Mouse (Mus musculus): ENCODE measurements around the gene Bzw2. TPM values are rescaled to one million over a fixed set of nuclear protein-coding genes. Genes with fewer than 3 reads are reported as not detected.

The Bzw2 gene
- polyA plus RNA-seq, 1 experiment from 2014 or later, result 430 TPM

DNA sequence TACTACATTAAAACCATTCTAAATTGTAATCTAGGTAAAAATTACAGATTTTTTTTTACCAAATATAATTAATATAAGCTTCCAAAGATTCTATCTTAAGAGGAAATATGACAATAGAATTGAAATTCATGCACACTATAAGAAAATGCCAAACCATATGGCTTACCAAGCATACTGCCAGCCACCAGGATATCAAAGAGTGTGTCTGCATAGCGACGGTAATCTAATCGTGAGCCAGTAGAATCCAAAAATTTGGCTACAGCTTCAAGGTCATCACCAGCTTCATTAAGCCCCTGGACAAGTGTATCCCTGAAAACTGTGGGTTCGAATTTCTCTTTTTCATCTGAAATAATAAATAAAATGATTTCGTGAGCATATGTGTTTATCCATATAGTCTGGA is 28.1 kb downstream of the Bzw2 start:
- H3K36me3 ChIP-seq (ENCODE audit: control insufficient read depth, insufficient read depth, low read length), result peaks cover 12% of the 10 kb centered on the region

DNA sequence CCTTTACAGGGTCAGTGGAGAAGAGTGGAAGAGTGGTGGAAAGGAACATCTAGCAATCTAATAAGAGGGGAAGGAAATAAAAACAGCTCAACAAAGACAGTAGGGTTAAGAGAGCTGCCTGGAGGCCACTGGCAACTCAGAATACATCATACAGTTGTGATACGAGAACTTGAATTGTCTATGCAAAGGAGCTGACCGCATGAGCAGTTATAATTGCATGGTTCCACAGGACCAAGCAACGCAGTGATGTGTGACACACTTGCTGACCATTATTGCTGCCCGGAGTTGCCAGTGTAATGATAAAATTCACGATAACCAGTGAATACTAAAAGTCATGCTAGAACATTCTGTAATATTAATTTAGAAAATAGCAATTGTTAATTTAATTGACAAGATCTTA is 31.8 kb downstream of the Bzw2 start:
- Histone ChIP-seq H3K4me1 (ENCODE audit: control insufficient read depth, insufficient read depth, low read length) (no peaks in the 10 kb centered on the region), H3K36me3 (ENCODE audit: control insufficient read depth, insufficient read depth, low read length) (peaks cover 19% of the 10 kb centered on the region), H3K27me3 (ENCODE audit: control insufficient read depth, insufficient read depth, low read length) (no peaks in the 10 kb centered on the region), H3K27ac (ENCODE audit: low read depth, low read length) (no peak overlapping the region), H3K4me3 (ENCODE audit: low read depth, low read length) (no peak overlapping the region), H3K4me2 (ENCODE audit: low read depth, low read length) (no peak overlapping the region), H3K9ac (replicated peaks; ENCODE audit: low read depth, low read length) (no peak overlapping the region), H3K9me3 (ENCODE audit: control insufficient read depth, low read length) (no peaks in the 10 kb centered on the region)
- ATAC-seq (ENCODE audit: low read depth), result no peak
- 83% methylated on average over 5 of the region's 5 CpGs for WGBS

More for the DNA sequence above, 28.1 kb downstream of the Bzw2 start:
- no peak overlapping the region for H3K27ac ChIP-seq (ENCODE audit: low read depth, low read length)
- H3K9me3 ChIP-seq (ENCODE audit: control insufficient read depth, low read length), result no peaks in the 10 kb centered on the region
- H3K4me1 ChIP-seq (ENCODE audit: control insufficient read depth, insufficient read depth, low read length), result no peaks in the 10 kb centered on the region
- no peak for ATAC-seq (ENCODE audit: low read depth)
- H3K27me3 ChIP-seq (ENCODE audit: control insufficient read depth, insufficient read depth, low read length), result no peaks in the 10 kb centered on the region
- H3K4me2 ChIP-seq (ENCODE audit: low read depth, low read length), result no peak overlapping the region
- no peak overlapping the region for H3K9ac ChIP-seq (replicated peaks; ENCODE audit: low read depth, low read length)
- WGBS, result 93% methylated on average over 5 of the region's 5 CpGs
- no peak overlapping the region for H3K4me3 ChIP-seq (ENCODE audit: low read depth, low read length)

- no peak overlapping the region for H3K4me2 ChIP-seq (ENCODE audit: low read depth, low read length)
- H3K4me1 ChIP-seq (ENCODE audit: control insufficient read depth, insufficient read depth, low read length), result no peaks in the 10 kb centered on the region
- no peak overlapping the region for H3K27ac ChIP-seq (ENCODE audit: low read depth, low read length)
- peaks cover 31% of the 10 kb centered on the region for H3K36me3 ChIP-seq (ENCODE audit: control insufficient read depth, insufficient read depth, low read length)
- no peak for ATAC-seq (ENCODE audit: low read depth)
- no peak overlapping the region for H3K9ac ChIP-seq (replicated peaks; ENCODE audit: low read depth, low read length)
- no peak overlapping the region for H3K4me3 ChIP-seq (ENCODE audit: low read depth, low read length)
- no peaks in the 10 kb centered on the region for H3K27me3 ChIP-seq (ENCODE audit: control insufficient read depth, insufficient read depth, low read length)
- WGBS, result 97% methylated on average over 3 of the region's 3 CpGs
- H3K9me3 ChIP-seq (ENCODE audit: control insufficient read depth, low read length), result no peaks in the 10 kb centered on the region
These were observed 38.6 kb downstream of the Bzw2 start for GRCm38 (mm10) chr12:36119244-36119643.

GRCm38 (mm10) chr12:36117161-36117560 is 40.7 kb downstream of the Bzw2 start:
- Histone ChIP-seq H3K27me3 (ENCODE audit: control insufficient read depth, insufficient read depth, low read length) (no peaks in the 10 kb centered on the region), H3K27ac (ENCODE audit: low read depth, low read length) (no peak overlapping the region), H3K9me3 (ENCODE audit: control insufficient read depth, low read length) (no peaks in the 10 kb centered on the region), H3K36me3 (ENCODE audit: control insufficient read depth, insufficient read depth, low read length) (peaks cover 40% of the 10 kb centered on the region), H3K4me1 (ENCODE audit: control insufficient read depth, insufficient read depth, low read length) (no peaks in the 10 kb centered on the region), H3K4me3 (ENCODE audit: low read depth, low read length) (no peak overlapping the region), H3K4me2 (ENCODE audit: low read depth, low read length) (no peak overlapping the region), H3K9ac (replicated peaks; ENCODE audit: low read depth, low read length) (no peak overlapping the region)
- 94% methylated on average over 6 of the region's 6 CpGs for WGBS
- no peak for ATAC-seq (ENCODE audit: low read depth)

DNA sequence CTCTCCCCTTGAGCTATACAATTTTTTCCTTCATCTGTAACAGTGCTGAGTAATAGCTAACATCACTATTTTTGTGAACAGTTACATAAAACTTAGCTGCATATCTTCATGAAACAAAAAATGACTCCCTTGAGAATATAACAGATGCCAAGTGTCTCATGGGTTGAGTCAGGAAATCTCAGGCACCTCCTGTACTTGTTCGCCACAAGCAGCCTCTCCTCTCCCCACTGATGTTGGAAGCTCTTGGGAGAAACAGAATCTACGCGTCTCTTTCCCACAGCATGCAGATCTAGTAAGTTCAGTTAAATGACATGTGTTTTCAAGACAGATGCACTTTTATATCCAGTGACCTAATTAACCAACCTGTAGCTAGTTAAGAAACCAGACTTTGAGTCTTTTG is 45.8 kb downstream of the Bzw2 start:
- WGBS, result 84% methylated on average over 3 of the region's 3 CpGs
- no peaks in the 10 kb centered on the region for H3K27me3 ChIP-seq (ENCODE audit: control insufficient read depth, insufficient read depth, low read length)
- no peak for ATAC-seq (ENCODE audit: low read depth)
- no peak overlapping the region for H3K9ac ChIP-seq (replicated peaks; ENCODE audit: low read depth, low read length)
- H3K4me2 ChIP-seq (ENCODE audit: low read depth, low read length), result no peak overlapping the region
- H3K27ac ChIP-seq (ENCODE audit: low read depth, low read length), result no peak overlapping the region
- peaks cover 59% of the 10 kb centered on the region for H3K36me3 ChIP-seq (ENCODE audit: control insufficient read depth, insufficient read depth, low read length)
- H3K4me1 ChIP-seq (ENCODE audit: control insufficient read depth, insufficient read depth, low read length), result no peaks in the 10 kb centered on the region
- no peak overlapping the region for H3K4me3 ChIP-seq (ENCODE audit: low read depth, low read length)
- peaks cover 2% of the 10 kb centered on the region; the same call in 1 of the 2 replicates for H3K9me3 ChIP-seq (ENCODE audit: control insufficient read depth, low read length)

DNA sequence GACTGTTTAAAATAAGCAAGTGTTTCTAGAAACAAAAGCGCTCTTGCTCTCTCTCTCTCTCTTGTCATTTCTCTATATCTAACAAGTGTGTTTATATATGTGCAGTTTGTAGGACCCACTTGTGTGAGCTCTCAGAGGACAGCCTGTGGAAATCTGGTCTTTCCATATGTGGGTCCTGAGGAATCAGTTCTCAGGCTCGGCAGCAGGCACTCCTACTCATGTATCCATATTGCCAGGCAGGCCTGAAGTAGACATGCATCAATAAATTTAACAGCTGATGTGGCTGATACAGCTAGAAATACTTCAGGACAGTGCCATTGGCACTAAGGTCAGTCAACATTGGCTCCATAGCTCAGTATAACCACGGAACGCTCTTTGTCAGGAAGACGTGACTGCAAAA is 46.8 kb downstream of the Bzw2 start:
- 94% methylated on average over 5 of the region's 5 CpGs for WGBS
- no peak for ATAC-seq (ENCODE audit: low read depth)
- H3K4me3 ChIP-seq (ENCODE audit: low read depth, low read length), result no peak overlapping the region
- H3K4me2 ChIP-seq (ENCODE audit: low read depth, low read length), result no peak overlapping the region
- H3K27ac ChIP-seq (ENCODE audit: low read depth, low read length), result no peak overlapping the region
- H3K9me3 ChIP-seq (ENCODE audit: control insufficient read depth, low read length), result peaks cover 2% of the 10 kb centered on the region; the same call in 1 of the 2 replicates
- no peak overlapping the region for H3K9ac ChIP-seq (replicated peaks; ENCODE audit: low read depth, low read length)
- no peaks in the 10 kb centered on the region for H3K27me3 ChIP-seq (ENCODE audit: control insufficient read depth, insufficient read depth, low read length)
- H3K36me3 ChIP-seq (ENCODE audit: control insufficient read depth, insufficient read depth, low read length), result peaks cover 61% of the 10 kb centered on the region
- no peaks in the 10 kb centered on the region for H3K4me1 ChIP-seq (ENCODE audit: control insufficient read depth, insufficient read depth, low read length)

DNA sequence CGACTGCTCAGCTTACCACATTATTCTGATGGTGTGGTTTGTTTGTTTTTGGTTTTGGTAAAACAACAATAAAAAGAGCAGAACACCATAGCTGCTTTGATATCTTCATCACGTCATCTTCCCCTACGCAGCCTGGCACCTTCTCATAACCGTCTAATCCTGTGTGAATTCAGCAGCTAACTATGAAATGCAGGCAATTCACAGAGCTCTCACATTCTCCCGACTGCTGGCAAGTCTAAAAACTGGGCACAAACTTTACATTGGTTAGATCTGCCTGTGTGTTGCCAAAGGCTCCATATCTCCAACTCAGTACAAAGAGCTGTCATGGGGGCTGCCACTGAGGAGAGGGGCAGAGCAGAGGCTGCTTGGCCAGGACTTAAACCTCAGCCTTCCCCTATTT is 47.4 kb downstream of the Bzw2 start:
- no peak overlapping the region for H3K9ac ChIP-seq (replicated peaks; ENCODE audit: low read depth, low read length)
- H3K4me1 ChIP-seq (ENCODE audit: control insufficient read depth, insufficient read depth, low read length), result no peaks in the 10 kb centered on the region
- 92% methylated on average over 5 of the region's 5 CpGs for WGBS
- peaks cover 2% of the 10 kb centered on the region; the same call in 1 of the 2 replicates for H3K9me3 ChIP-seq (ENCODE audit: control insufficient read depth, low read length)
- ATAC-seq (ENCODE audit: low read depth), result no peak
- no peak overlapping the region for H3K27ac ChIP-seq (ENCODE audit: low read depth, low read length)
- H3K4me2 ChIP-seq (ENCODE audit: low read depth, low read length), result no peak overlapping the region
- peaks cover 61% of the 10 kb centered on the region for H3K36me3 ChIP-seq (ENCODE audit: control insufficient read depth, insufficient read depth, low read length)
- no peaks in the 10 kb centered on the region for H3K27me3 ChIP-seq (ENCODE audit: control insufficient read depth, insufficient read depth, low read length)
- no peak overlapping the region for H3K4me3 ChIP-seq (ENCODE audit: low read depth, low read length)

DNA sequence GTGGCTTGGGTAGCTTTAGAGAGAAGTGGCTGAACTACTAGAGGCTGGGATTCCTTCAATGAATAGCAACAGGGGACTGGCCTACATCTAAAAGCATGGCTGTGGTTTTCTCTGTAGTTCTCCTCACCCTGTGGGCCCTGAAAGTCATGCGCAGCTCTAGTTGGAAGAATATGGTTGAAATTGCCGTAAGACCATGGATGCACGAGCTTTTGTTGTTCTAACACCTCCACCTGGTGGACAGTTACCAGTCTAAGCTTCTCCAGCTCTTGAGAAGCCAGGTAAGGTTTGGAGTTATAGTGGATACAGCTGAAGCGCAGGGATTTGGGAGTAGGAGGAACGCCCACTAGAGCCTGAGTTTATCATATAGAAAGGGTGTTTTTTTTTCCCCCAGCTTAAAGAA is 49.4 kb downstream of the Bzw2 start:
- Histone ChIP-seq H3K27ac (ENCODE audit: low read depth, low read length) (no peak overlapping the region), H3K4me3 (ENCODE audit: low read depth, low read length) (no peak overlapping the region), H3K4me1 (ENCODE audit: control insufficient read depth, insufficient read depth, low read length) (no peaks in the 10 kb centered on the region), H3K4me2 (ENCODE audit: low read depth, low read length) (no peak overlapping the region), H3K36me3 (ENCODE audit: control insufficient read depth, insufficient read depth, low read length) (peaks cover 55% of the 10 kb centered on the region), H3K27me3 (ENCODE audit: control insufficient read depth, insufficient read depth, low read length) (no peaks in the 10 kb centered on the region), H3K9me3 (ENCODE audit: control insufficient read depth, low read length) (peaks cover 2% of the 10 kb centered on the region; the same call in 1 of the 2 replicates), H3K9ac (replicated peaks; ENCODE audit: low read depth, low read length) (no peak overlapping the region)
- 94% methylated on average over 5 of the region's 5 CpGs for WGBS
- no peak for ATAC-seq (ENCODE audit: low read depth)

DNA sequence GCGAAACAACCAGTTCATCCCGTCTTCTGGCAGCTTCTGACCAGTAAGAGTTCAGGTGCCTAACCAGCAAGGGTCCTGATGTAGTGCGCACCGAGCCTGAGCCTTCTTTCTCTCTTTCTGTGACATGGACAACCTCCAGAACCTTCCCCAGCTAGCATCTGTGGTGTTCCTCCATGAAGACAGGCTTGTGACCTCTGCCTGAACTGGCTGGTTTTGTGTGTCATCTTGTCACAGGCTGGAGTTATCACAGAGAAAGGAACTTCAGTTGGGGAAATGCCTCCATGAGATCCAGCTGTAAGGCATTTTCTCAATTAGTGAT is 54.3 kb downstream of the Bzw2 start:
- 86% methylated on average over 4 of the region's 4 CpGs for WGBS
- no peak overlapping the region for H3K4me3 ChIP-seq (ENCODE audit: low read depth, low read length)
- no peaks in the 10 kb centered on the region for H3K27me3 ChIP-seq (ENCODE audit: control insufficient read depth, insufficient read depth, low read length)
- peaks cover 2% of the 10 kb centered on the region; the same call in 1 of the 2 replicates for H3K9me3 ChIP-seq (ENCODE audit: control insufficient read depth, low read length)
- ATAC-seq (ENCODE audit: low read depth), result no peak
- H3K4me2 ChIP-seq (ENCODE audit: low read depth, low read length), result no peak overlapping the region
- no peaks in the 10 kb centered on the region for H3K4me1 ChIP-seq (ENCODE audit: control insufficient read depth, insufficient read depth, low read length)
- H3K9ac ChIP-seq (replicated peaks; ENCODE audit: low read depth, low read length), result no peak overlapping the region
- H3K27ac ChIP-seq (ENCODE audit: low read depth, low read length), result no peak overlapping the region
- H3K36me3 ChIP-seq (ENCODE audit: control insufficient read depth, insufficient read depth, low read length), result peaks cover 27% of the 10 kb centered on the region
